Mouse (Mus musculus): Measurements from ENCODE around the gene Tlr9. TPM values are rescaled to one million over a fixed set of nuclear protein-coding genes. Genes with fewer than 3 reads are reported as not detected.

Gene Tlr9
- polyA plus RNA-seq, 1 experiment from 2014 or later: 0.09 TPM

- no peak for ATAC-seq (ENCODE audit: insufficient read depth)
- peaks cover 8% of the 10 kb centered on the region; the same call in 1 of the 2 replicates for H3K4me1 ChIP-seq (ENCODE audit: insufficient read depth)
Measured at GRCm38 (mm10) chr9:106241541-106242164, 19.3 kb downstream of the Tlr9 start.

DNA sequence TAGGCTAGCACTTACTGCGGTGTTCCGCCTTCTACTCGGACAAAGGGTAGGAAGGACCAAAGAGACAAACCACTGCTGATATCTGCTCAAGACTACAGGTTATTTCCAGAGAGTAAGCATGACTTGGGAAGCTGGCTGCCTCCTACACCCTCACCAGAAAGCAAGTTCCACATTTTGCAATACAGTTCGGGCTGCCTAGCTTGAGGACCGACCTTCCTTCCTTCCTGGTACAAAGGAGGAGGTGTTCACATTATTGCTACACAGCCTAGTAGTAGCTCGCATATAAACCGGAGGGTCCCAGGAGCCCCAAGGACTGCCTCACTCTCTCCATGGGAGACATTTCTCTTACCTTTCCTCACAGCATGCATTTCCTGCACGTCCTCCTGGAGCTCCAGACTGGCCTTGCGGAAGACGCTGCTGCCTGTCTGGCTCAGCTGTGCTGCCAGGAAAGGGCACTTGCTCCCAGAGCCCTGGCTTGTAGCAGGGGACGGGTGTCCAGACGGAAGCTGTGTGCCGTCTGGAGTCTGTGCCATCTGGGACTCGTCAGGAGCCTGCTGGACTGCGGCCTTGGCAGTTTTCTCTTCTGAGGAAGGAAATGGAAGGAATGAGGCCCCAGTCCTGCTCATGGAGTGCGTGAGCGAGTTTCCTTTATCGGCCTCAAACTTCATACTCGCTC lies 20.6 kb downstream of the Tlr9 start:
- Histone ChIP-seq H3K9me3 (ENCODE audit: low read depth, low read length) (no peaks in the 10 kb centered on the region), H3K4me3 (ENCODE audit: low read depth, low read length) (no peak overlapping the region), H3K4me2 (0 out of 2 replicates have a peak overlapping the region, but pooled peaks have one; percentile 20), H3K36me3 (ENCODE audit: insufficient read depth) (peaks cover 59% of the 10 kb centered on the region), H3K9ac (no peak overlapping the region; the same call in 1 of the 2 replicates), H3K27me3 (ENCODE audit: insufficient read depth, low read length) (no peaks in the 10 kb centered on the region), H3K27ac (ENCODE audit: low read depth) (peak overlapping the region; percentile 65; the same call in 1 of the 2 replicates), H3K4me1 (ENCODE audit: insufficient read depth) (peaks cover 11% of the 10 kb centered on the region; the same call in 1 of the 2 replicates)
- DNase-seq (peak; percentile 69), ATAC-seq (ENCODE audit: insufficient read depth) (no peak)
- WGBS: 58% methylated on average over 19 of the region's 19 CpGs
- TF ChIP-seq CTCF (IDR thresholded peaks at IDR 0.05; ENCODE audit: low read depth): no peak

More at GRCm38 (mm10) chr9:106241541-106242164, 19.3 kb downstream of the Tlr9 start:
- Histone ChIP-seq H3K36me3 (ENCODE audit: insufficient read depth) (peaks cover 72% of the 10 kb centered on the region), H3K27ac (ENCODE audit: low read depth) (no peak overlapping the region), H3K27me3 (ENCODE audit: insufficient read depth, low read length) (no peaks in the 10 kb centered on the region), H3K4me2 (no peak overlapping the region), H3K4me3 (ENCODE audit: low read depth, low read length) (no peak overlapping the region), H3K9me3 (ENCODE audit: low read depth, low read length) (no peaks in the 10 kb centered on the region), H3K9ac (no peak overlapping the region)
- TF ChIP-seq CTCF (IDR thresholded peaks at IDR 0.05; ENCODE audit: low read depth): no peak
- 88% methylated on average over 10 of the region's 10 CpGs for WGBS
- DNase-seq: no peak

- H3K36me3 ChIP-seq (ENCODE audit: insufficient read depth): peaks cover 6% of the 10 kb centered on the region
- no peak for ATAC-seq (ENCODE audit: insufficient read depth)
- peaks cover 21% of the 10 kb centered on the region; the same call in 1 of the 2 replicates for H3K4me1 ChIP-seq (ENCODE audit: insufficient read depth)
- no peak for DNase-seq
- no peak overlapping the region for H3K9ac ChIP-seq
- no peak overlapping the region for H3K4me3 ChIP-seq (ENCODE audit: low read depth, low read length)
- no peak overlapping the region for H3K4me2 ChIP-seq
- WGBS: 75% methylated on average over 11 of the region's 11 CpGs
- H3K27me3 ChIP-seq (ENCODE audit: insufficient read depth, low read length): no peaks in the 10 kb centered on the region
- H3K9me3 ChIP-seq (ENCODE audit: low read depth, low read length): no peaks in the 10 kb centered on the region
- H3K27ac ChIP-seq (ENCODE audit: low read depth): peak overlapping the region; percentile 51
- TF ChIP-seq CTCF (IDR thresholded peaks at IDR 0.05; ENCODE audit: low read depth): no peak
Measured at GRCm38 (mm10) chr9:106249550-106249949, 27.2 kb downstream of the Tlr9 start.

DNA sequence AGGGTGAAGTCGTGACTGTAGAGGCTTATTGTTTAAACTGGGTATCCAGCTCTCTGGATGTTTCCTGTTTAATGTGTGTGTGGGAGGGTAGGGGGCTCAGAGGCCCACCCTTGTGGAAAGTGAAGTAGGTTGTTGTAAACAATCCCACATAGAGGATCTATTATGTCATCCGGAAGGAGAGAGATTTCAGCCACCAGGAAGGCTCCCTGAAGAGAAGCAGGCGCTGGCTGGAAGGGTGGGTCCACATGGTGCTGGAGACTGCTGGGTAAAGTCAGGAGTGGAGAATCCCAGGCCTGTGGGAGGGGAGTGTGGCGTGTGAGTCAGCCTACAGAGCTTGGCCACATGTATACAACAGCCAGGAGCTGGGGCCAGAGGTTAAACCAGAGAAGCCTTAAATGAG lies 27.8 kb downstream of the Tlr9 start:
- peak overlapping the region; percentile 51 for H3K27ac ChIP-seq (ENCODE audit: low read depth)
- 18% methylated on average over 4 of the region's 4 CpGs for WGBS
- peaks cover 21% of the 10 kb centered on the region; the same call in 1 of the 2 replicates for H3K4me1 ChIP-seq (ENCODE audit: insufficient read depth)
- peak; percentile 54 for ATAC-seq (ENCODE audit: insufficient read depth)
- TF ChIP-seq CTCF (IDR thresholded peaks at IDR 0.05; ENCODE audit: low read depth): no peak
- H3K27me3 ChIP-seq (ENCODE audit: insufficient read depth, low read length): no peaks in the 10 kb centered on the region
- no peak overlapping the region for H3K4me3 ChIP-seq (ENCODE audit: low read depth, low read length)
- peaks cover 3% of the 10 kb centered on the region for H3K36me3 ChIP-seq (ENCODE audit: insufficient read depth)
- peak; percentile 66 for DNase-seq
- no peak overlapping the region for H3K4me2 ChIP-seq
- H3K9ac ChIP-seq: no peak overlapping the region; the same call in 1 of the 2 replicates
- no peaks in the 10 kb centered on the region for H3K9me3 ChIP-seq (ENCODE audit: low read depth, low read length)

DNA sequence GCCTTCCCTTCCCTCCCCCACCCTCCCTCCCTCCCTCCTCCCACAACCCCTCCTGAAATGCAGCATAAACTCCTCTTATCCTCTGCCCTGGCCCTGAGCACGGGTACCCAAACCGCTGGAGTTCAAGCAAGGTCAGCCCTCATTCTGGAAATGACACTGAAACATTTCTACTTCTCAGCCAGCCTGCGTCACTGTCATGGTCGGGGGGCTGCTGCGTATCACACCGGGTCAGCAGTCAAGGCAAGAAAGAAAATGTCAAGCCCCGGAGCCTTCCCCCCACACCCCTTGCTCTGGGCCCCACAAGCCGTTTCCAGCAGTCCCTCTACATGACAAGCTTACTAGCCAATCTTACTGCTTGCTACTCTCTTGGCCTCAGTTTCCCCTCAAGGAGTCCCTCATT lies 28.7 kb downstream of the Tlr9 start:
- Histone ChIP-seq H3K27me3 (ENCODE audit: insufficient read depth, low read length) (no peaks in the 10 kb centered on the region), H3K9me3 (ENCODE audit: low read depth, low read length) (no peaks in the 10 kb centered on the region), H3K36me3 (ENCODE audit: insufficient read depth) (no peaks in the 10 kb centered on the region), H3K4me2 (no peak overlapping the region), H3K9ac (no peak overlapping the region), H3K4me3 (ENCODE audit: low read depth, low read length) (no peak overlapping the region), H3K4me1 (ENCODE audit: insufficient read depth) (peaks cover 21% of the 10 kb centered on the region; the same call in 1 of the 2 replicates), H3K27ac (ENCODE audit: low read depth) (no peak overlapping the region)
- TF ChIP-seq CTCF (IDR thresholded peaks at IDR 0.05; ENCODE audit: low read depth): no peak
- 37% methylated on average over 8 of the region's 8 CpGs for WGBS
- DNase-seq (no peak), ATAC-seq (ENCODE audit: insufficient read depth) (no peak)

DNA sequence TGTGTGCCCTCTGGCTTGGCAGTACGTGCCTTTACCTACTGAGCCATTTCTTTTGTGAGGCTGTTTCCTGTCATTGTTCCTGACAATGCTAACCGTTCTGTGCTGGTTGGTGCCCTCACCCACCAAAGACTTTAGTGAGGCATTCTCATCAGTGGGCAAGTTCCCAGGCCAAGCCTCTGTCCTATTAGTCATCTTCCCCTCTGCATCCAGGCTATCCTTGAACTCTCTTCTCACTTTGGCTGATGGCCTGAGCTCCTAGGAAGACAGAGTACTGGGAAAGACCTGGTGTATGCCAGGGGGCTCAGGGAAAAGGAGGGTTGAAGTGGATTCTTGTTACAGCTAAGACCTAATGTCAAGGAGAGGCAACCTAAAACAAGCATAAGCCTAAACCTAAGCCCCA lies 31.6 kb downstream of the Tlr9 start:
- Histone ChIP-seq H3K4me3 (ENCODE audit: low read depth, low read length) (no peak overlapping the region), H3K9me3 (ENCODE audit: low read depth, low read length) (no peaks in the 10 kb centered on the region), H3K4me1 (ENCODE audit: insufficient read depth) (peaks cover 16% of the 10 kb centered on the region; the same call in 1 of the 2 replicates), H3K9ac (no peak overlapping the region), H3K36me3 (ENCODE audit: insufficient read depth) (no peaks in the 10 kb centered on the region), H3K27ac (ENCODE audit: low read depth) (no peak overlapping the region), H3K4me2 (no peak overlapping the region), H3K27me3 (ENCODE audit: insufficient read depth, low read length) (no peaks in the 10 kb centered on the region)
- no peak for TF ChIP-seq CTCF (IDR thresholded peaks at IDR 0.05; ENCODE audit: low read depth)
- ATAC-seq (ENCODE audit: insufficient read depth) (no peak), DNase-seq (no peak)
- WGBS: 71% methylated on average over 2 of the region's 2 CpGs

GRCm38 (mm10) chr9:106258412-106258811 lies 36.0 kb downstream of the Tlr9 start:
- Histone ChIP-seq H3K27ac (ENCODE audit: low read depth) (no peak overlapping the region), H3K4me1 (ENCODE audit: insufficient read depth) (no peaks in the 10 kb centered on the region), H3K9me3 (ENCODE audit: low read depth, low read length) (no peaks in the 10 kb centered on the region), H3K36me3 (ENCODE audit: insufficient read depth) (no peaks in the 10 kb centered on the region), H3K27me3 (ENCODE audit: insufficient read depth, low read length) (no peaks in the 10 kb centered on the region), H3K9ac (no peak overlapping the region), H3K4me3 (ENCODE audit: low read depth, low read length) (no peak overlapping the region), H3K4me2 (no peak overlapping the region)
- DNase-seq: no peak
- no peak for TF ChIP-seq CTCF (IDR thresholded peaks at IDR 0.05; ENCODE audit: low read depth)
- 79% methylated on average over 4 of the region's 4 CpGs for WGBS
- ATAC-seq (ENCODE audit: insufficient read depth): no peak
